Mouse (Mus musculus): ENCODE data around the gene Etl4. TPM values are rescaled to one million over a fixed set of nuclear protein-coding genes. Genes with fewer than 3 reads are reported as not detected.

Etl4 gene
- polyA plus RNA-seq, 1 experiment, result 19.0 TPM

DNA sequence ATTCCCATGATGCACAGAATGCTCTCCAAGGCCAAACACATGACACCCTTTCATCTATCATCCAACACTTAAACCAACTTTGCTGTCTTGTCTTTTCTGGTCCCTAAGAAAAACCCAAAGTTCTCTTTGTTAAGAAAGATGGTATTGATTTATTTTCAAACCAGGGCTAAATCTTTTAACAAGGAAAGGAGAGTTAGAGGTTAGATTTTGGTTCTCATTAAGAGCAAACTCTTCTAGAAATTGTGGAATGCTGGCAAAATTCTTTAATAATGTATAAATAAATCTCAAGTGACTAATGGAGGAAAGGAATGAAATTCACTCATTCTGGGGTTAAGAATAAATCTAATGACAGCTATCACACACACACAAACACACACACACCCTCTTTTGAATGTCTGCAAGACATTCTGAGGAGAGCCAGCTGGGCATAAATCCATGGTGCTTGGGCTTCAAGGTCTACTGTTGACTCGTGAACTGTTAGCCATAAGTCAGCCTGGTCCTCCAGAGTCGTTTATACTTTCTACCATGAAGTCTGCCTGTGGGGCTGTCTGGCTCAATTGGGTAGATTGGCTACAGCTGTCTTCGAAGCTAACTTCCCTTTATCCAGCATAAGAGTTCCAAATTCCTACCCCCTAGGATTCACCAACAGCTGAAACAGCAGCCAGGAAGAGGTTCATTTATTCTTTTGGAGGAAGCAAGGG, 544.1 kb downstream of the Etl4 start:
- Histone ChIP-seq H3K4me3 (ENCODE audit: low read depth, low read length) (no peak overlapping the region), H3K27me3 (ENCODE audit: control insufficient read depth, insufficient read depth, low read length) (no peaks in the 10 kb centered on the region), H3K36me3 (ENCODE audit: control insufficient read depth, insufficient read depth, low read length) (no peaks in the 10 kb centered on the region), H3K27ac (ENCODE audit: insufficient read depth, low read depth, low read length) (no peak overlapping the region), H3K4me1 (ENCODE audit: control insufficient read depth, insufficient read depth, insufficient read length, low read length) (no peaks in the 10 kb centered on the region)
- 65% methylated on average over 3 of the region's 3 CpGs for WGBS
- no peak for TF ChIP-seq POLR2A (IDR thresholded peaks at IDR 0.05; ENCODE audit: low read depth, low read length)
- TF ChIP-seq CTCF (IDR thresholded peaks at IDR 0.05; ENCODE audit: extremely low read depth, insufficient read length, insufficient replicate concordance, low read depth, low read length), result no peak

DNA sequence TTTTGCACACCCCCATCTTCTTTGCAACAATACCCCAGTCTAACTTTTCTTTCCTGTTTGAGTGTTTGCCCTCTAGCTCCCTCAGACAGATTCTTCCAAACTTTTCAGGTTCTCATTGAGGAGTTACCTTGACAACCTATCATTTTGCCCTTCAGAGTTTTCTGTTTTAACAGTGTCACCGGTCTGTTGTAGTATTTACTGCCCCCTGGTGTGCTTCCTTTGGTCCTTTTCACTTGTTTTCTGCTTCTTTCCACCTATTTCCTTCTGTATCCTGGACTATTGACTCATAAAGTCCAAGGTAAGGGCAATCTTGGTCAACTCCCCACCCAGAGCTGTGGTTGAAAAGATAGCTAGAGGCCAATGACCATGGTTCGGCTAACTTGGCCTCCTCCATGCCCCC, 569.6 kb downstream of the Etl4 start:
- H3K27me3 ChIP-seq (ENCODE audit: control insufficient read depth, insufficient read depth, low read length), result no peaks in the 10 kb centered on the region
- TF ChIP-seq POLR2A (IDR thresholded peaks at IDR 0.05; ENCODE audit: low read depth, low read length) (no peak), CTCF (IDR thresholded peaks at IDR 0.05; ENCODE audit: extremely low read depth, insufficient read length, insufficient replicate concordance, low read depth, low read length) (no peak)
- no peaks in the 10 kb centered on the region for H3K36me3 ChIP-seq (ENCODE audit: control insufficient read depth, insufficient read depth, low read length)
- 64% methylated on average over 2 of the region's 2 CpGs for WGBS
- no peak overlapping the region for H3K27ac ChIP-seq (ENCODE audit: insufficient read depth, low read depth, low read length)
- no peaks in the 10 kb centered on the region for H3K4me1 ChIP-seq (ENCODE audit: control insufficient read depth, insufficient read depth, insufficient read length, low read length)
- no peak overlapping the region for H3K4me3 ChIP-seq (ENCODE audit: low read depth, low read length)

DNA sequence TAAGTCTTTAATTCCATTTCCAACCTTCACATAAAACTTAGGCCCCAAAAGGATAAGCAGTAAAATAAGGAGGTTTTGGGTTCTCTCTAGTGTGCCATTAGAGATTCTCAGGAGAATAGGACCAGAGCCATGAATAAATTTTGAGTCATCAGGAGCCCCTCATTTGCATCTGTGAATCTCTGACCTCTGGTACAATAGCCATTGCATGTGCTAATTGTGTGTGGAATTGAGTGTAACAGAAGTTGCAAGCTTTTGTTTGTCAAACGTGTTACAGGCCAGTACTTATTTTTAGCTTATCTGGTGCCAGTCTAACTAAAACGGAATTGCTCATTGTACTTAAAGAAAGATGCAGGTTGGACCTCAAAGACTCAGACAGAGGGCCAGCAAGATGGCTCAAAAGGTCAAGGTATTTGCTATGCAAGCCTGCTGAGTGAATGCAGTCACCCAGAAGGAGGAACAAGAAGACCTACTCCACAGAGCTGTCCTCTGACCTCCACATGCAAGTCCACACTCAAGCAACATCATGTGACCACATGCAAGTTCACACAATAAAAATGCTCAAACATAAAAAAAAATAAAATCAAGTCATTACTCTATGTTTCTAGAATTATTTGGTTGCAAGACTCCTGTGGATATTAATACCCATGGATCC, 576.7 kb downstream of the Etl4 start:
- H3K27me3 ChIP-seq (ENCODE audit: control insufficient read depth, insufficient read depth, low read length), result no peaks in the 10 kb centered on the region
- H3K4me1 ChIP-seq (ENCODE audit: control insufficient read depth, insufficient read depth, insufficient read length, low read length), result no peaks in the 10 kb centered on the region
- no peak for TF ChIP-seq CTCF (IDR thresholded peaks at IDR 0.05; ENCODE audit: extremely low read depth, insufficient read length, insufficient replicate concordance, low read depth, low read length)
- TF ChIP-seq POLR2A (IDR thresholded peaks at IDR 0.05; ENCODE audit: low read depth, low read length), result no peak
- no peak overlapping the region for H3K4me3 ChIP-seq (ENCODE audit: low read depth, low read length)
- 52% methylated on average over 2 of the region's 2 CpGs for WGBS
- no peak overlapping the region for H3K27ac ChIP-seq (ENCODE audit: insufficient read depth, low read depth, low read length)
- H3K36me3 ChIP-seq (ENCODE audit: control insufficient read depth, insufficient read depth, low read length), result no peaks in the 10 kb centered on the region

DNA sequence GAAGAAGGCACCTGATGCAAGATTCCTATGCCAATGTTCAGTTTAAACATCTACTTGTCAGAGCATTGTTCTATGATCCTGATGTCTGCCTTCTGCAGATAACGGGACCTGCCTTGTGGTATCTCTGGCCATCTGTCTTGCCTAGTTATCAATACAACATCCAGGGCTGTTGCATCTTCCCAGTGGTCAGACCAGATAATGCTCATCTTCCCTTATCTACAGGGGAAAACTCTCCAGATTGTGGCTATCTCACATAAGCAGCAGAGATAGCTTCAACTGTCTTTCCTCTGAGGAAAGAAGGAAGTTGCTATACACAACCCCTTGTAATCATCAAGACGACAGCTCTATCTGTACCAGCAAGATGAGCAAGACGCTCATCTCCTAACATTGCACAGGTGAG, 579.5 kb downstream of the Etl4 start:
- TF ChIP-seq CTCF (IDR thresholded peaks at IDR 0.05; ENCODE audit: extremely low read depth, insufficient read length, insufficient replicate concordance, low read depth, low read length) (no peak), POLR2A (IDR thresholded peaks at IDR 0.05; ENCODE audit: low read depth, low read length) (no peak)
- H3K4me3 ChIP-seq (ENCODE audit: low read depth, low read length), result no peak overlapping the region
- H3K27ac ChIP-seq (ENCODE audit: insufficient read depth, low read depth, low read length), result no peak overlapping the region
- 72% methylated on average over 3 of the region's 3 CpGs for WGBS
- no peaks in the 10 kb centered on the region for H3K27me3 ChIP-seq (ENCODE audit: control insufficient read depth, insufficient read depth, low read length)
- no peaks in the 10 kb centered on the region for H3K36me3 ChIP-seq (ENCODE audit: control insufficient read depth, insufficient read depth, low read length)
- H3K4me1 ChIP-seq (ENCODE audit: control insufficient read depth, insufficient read depth, insufficient read length, low read length), result no peaks in the 10 kb centered on the region

DNA sequence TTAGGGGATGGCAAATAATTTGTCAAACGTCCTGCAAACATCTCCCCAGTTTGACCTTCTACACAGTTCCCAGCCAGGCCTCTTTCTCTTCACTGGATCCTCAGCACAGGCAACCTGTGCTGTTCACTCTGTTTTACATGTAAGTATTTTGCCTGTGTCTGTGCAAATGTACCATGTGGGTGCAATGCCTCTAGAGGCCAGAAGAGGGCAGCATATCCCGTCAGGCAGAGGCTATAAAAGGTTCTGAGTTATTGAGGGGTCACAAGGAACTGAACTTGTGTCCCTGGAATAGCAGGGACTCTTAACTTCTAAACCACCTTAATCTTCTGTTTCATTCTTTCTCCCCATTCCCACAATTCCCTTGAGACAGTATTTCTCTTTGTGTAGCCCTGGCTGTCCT, 582.5 kb downstream of the Etl4 start:
- WGBS, result 52% methylated on average over 2 of the region's 2 CpGs
- Histone ChIP-seq H3K36me3 (ENCODE audit: control insufficient read depth, insufficient read depth, low read length) (no peaks in the 10 kb centered on the region), H3K27ac (ENCODE audit: insufficient read depth, low read depth, low read length) (no peak overlapping the region), H3K4me1 (ENCODE audit: control insufficient read depth, insufficient read depth, insufficient read length, low read length) (no peaks in the 10 kb centered on the region), H3K4me3 (ENCODE audit: low read depth, low read length) (no peak overlapping the region), H3K27me3 (ENCODE audit: control insufficient read depth, insufficient read depth, low read length) (no peaks in the 10 kb centered on the region)
- no peak for TF ChIP-seq POLR2A (IDR thresholded peaks at IDR 0.05; ENCODE audit: low read depth, low read length)
- TF ChIP-seq CTCF (IDR thresholded peaks at IDR 0.05; ENCODE audit: extremely low read depth, insufficient read length, insufficient replicate concordance, low read depth, low read length), result peak; percentile 35; the same call in 1 of the 2 replicates

DNA sequence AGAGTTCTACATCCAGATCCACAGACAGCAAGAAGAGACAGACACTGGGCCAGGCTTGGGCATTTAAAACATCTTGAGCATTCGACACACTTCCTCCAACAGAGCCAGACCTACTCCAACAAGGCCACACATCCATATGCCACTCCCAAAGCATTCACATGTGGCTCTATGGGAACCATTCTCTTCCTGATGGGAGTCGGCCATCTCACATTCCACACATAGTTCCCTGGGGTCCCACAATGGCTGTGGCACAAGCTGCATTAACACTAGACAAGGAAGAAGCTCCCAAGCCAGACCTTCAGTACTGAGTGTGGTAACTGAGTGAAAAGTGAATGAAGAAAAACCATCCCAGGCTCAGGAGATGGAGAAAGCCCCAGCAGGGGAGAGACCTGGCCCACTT, 584.2 kb downstream of the Etl4 start:
- Histone ChIP-seq H3K36me3 (ENCODE audit: control insufficient read depth, insufficient read depth, low read length) (no peaks in the 10 kb centered on the region), H3K4me1 (ENCODE audit: control insufficient read depth, insufficient read depth, insufficient read length, low read length) (no peaks in the 10 kb centered on the region), H3K27ac (ENCODE audit: insufficient read depth, low read depth, low read length) (no peak overlapping the region), H3K4me3 (ENCODE audit: low read depth, low read length) (no peak overlapping the region), H3K27me3 (ENCODE audit: control insufficient read depth, insufficient read depth, low read length) (no peaks in the 10 kb centered on the region)
- WGBS, result 92% methylated on average over 2 of the region's 2 CpGs
- TF ChIP-seq POLR2A (IDR thresholded peaks at IDR 0.05; ENCODE audit: low read depth, low read length), result no peak
- no peak for TF ChIP-seq CTCF (IDR thresholded peaks at IDR 0.05; ENCODE audit: extremely low read depth, insufficient read length, insufficient replicate concordance, low read depth, low read length)

DNA sequence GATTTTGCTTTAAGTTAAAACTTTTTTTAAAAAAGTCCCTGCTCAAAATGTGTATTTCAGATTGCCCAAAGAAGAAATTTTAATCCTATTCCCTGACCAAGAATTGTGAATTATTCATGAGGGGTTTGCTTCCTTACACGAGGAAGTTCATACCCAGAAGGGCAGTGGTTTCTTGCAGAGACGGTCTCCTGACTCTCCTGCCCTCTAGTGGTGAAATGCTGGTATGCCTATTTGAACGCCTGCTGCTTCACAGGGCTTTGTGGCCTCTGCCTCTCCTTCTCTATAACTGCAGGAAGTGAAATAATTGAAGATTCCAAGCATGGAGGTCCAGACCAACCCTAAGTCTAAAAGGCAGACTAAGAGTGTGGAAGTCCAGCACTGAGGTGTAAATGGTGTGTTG, 585.1 kb downstream of the Etl4 start:
- Histone ChIP-seq H3K36me3 (ENCODE audit: control insufficient read depth, insufficient read depth, low read length) (no peaks in the 10 kb centered on the region), H3K4me3 (ENCODE audit: low read depth, low read length) (no peak overlapping the region), H3K27ac (ENCODE audit: insufficient read depth, low read depth, low read length) (no peak overlapping the region), H3K4me1 (ENCODE audit: control insufficient read depth, insufficient read depth, insufficient read length, low read length) (no peaks in the 10 kb centered on the region), H3K27me3 (ENCODE audit: control insufficient read depth, insufficient read depth, low read length) (no peaks in the 10 kb centered on the region)
- 13% methylated on average over 3 of the region's 3 CpGs for WGBS
- peak; percentile 75; the same call in 1 of the 2 replicates for TF ChIP-seq CTCF (IDR thresholded peaks at IDR 0.05; ENCODE audit: extremely low read depth, insufficient read length, insufficient replicate concordance, low read depth, low read length)
- TF ChIP-seq POLR2A (IDR thresholded peaks at IDR 0.05; ENCODE audit: low read depth, low read length), result no peak

Data from small intestine, adult 2 months (tissue).